Mouse (Mus musculus) olfactory bulb, adult 2 months (tissue): ENCODE data around the gene Ercc4.

Experiments
- CTCF ChIP-seq: fragments of 200-500 bp; IDR thresholded peaks from 2 replicates; pipeline ENCODE4 v1.5.1; 2012; ENCODE audit warnings: low read depth, mild to moderate bottlenecking, low read length, moderate library complexity; ENCODE audit not compliant: insufficient read depth
- POLR2A ChIP-seq: fragments of 200-500 bp; IDR thresholded peaks from 2 replicates; pipeline ENCODE4 v1.6.1; 2012; ENCODE audit warnings: mild to moderate bottlenecking, low read depth, low read length, moderate library complexity; ENCODE audit not compliant: insufficient read depth

DNA sequence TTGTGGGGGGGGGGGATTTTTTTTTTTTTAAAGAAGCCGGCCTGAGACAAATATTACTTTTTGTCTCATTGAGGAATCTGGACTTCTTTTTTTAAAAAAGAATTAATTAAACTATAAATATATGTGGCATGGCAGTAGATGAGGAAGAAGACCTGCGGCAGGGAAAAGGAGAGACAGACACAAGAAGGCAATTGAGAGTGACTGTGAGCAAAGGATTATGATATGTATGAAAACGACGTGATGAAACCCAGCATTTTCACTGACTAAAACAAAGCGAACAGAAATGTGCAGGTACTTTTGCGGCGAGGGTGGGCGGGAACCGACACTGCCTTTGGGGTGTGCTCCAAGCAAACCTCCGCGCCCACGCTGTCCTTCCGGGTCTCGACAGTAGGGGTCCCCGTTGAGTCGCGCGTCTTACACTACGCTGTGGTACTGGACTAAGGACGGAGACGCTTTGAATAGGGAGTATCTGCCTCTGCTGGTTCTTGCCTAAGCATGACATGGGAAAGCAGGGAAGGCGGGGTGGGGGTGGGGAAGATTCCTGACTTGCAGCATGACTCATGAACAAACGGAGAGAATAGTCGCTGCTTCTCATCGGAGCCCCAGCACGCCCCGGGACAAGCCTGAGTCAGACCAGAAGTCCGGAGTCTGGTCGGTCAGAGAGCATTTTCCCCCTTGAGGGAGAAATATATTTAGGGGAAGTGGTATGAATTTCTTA is 50.6 kb downstream of the Ercc4 start:
- TF ChIP-seq CTCF (peak; percentile 93), POLR2A (no peak)
